Mouse (Mus musculus): ENCODE data around the gene Atl3.

Atl3 gene

DNA sequence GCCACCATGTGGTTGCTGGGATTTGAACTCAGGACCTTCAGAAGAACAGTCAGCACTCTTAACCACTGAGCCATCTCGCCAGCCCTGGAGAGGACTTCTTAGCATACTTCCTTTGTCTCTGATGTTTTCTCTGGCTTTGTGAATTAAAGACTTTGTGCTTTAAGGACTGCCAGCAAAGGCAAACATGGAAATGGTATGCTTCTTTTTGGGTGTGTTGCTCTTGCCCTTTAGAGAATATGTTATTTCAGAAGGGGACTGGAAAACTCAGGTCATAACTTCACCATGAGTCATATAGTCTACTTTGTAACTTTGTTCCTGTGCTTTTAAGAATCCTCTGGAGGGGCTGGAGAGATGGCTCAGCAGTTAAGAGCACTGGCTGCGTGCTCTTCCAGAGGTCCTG, 5.0 kb downstream of the Atl3 start:
- DNase-seq (ENCODE audit: low read depth, low spot score), result no peak

DNA sequence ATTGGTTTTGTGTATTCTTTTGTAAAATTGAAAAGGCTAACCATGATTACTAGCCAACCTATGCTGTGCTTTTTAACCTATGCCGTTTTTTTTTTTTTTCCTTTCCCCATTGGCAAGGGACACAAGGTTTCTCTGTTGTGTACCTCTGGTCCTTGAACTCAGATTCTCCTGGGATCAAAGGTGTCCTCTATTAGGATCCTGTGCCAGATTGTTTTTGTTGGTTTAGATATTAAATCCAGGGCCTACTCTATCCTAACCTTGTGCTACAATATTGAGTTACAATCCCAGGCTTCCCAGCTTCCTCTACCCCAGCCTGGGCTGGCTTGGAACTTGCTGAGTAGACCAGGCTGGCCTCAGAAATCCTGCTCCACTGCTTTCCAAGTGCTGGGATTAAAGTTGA, 6.9 kb downstream of the Atl3 start:
- DNase-seq (ENCODE audit: low read depth, low spot score), result no peak

DNA sequence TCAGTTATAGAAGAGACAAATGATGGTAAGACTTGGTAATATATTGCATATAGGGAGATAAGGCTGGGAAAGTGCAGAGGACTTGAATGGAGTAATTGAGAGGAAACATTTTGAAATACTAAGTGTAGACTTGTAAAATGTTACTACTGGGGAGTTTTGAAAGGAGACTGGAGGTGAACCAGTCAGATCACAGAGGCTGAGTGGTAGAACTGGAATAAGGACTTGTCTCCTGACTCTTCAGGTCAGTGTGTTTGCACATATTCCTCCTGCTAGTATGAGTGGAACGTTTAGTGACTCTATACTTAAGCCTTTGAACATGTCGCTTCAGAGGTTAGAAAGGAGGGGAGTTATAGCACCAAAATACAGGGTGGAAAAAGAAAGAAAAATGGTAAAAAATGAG, 8.6 kb downstream of the Atl3 start:
- no peak for DNase-seq (ENCODE audit: low read depth, low spot score)

DNA sequence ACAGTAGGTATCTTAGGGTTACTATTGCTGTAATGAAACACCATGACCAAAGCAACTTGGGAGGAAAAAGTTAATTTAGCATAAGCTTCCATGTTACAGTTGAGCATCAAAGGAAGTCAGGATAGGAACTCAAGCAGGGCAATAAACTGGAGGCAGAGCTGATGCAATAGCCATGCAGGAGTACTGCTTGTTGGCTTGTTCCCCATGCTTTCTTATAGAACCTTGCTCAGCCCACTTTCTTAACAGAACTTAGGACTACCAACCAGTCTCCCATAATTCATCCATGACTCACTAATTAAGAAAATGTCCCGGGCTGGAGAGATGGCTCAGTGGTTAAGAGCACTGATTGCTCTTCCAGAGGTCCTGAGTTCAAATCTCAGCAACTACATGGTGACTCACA, 12.5 kb downstream of the Atl3 start:
- DNase-seq (ENCODE audit: low read depth, low spot score), result no peak

DNA sequence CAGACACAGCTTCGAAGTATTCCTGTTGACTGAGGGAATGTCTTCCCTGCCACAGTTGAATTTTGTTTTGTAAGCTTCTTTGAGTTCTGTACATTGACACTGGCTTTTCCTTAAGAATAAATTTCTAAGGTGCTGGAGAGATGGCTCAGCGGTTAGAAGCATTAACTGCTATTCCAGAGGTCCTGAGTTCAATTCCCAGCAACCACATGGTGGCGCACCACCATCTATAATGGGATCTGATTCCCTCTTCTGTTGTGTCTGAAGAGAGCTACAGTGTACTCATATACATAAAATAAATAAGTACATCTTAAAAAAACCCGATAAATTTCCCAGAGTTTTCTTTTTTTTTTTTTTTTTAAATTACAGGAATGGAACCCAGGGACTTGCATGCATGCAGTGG, 14.2 kb downstream of the Atl3 start:
- DNase-seq (ENCODE audit: low read depth, low spot score), result no peak

DNA sequence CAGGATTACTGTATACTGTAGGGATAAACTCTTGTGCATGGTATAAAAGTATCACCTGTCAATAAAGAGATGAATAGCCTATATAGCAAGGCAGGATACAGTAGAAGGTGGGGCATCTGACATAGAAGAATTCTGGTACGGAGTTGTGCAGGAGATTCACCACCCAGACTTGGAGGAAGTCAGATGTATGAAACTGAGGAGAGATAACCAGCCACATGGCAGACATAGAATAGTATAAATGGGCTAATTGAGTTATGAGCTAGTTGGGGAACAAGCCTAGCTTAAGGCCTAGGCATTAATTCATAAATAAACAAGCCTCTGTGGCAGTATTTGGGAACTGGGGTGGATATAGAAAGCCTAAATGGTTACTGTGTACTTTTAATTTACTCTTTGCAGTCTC, 22.6 kb downstream of the Atl3 start:
- DNase-seq (ENCODE audit: low read depth, low spot score), result no peak

DNA sequence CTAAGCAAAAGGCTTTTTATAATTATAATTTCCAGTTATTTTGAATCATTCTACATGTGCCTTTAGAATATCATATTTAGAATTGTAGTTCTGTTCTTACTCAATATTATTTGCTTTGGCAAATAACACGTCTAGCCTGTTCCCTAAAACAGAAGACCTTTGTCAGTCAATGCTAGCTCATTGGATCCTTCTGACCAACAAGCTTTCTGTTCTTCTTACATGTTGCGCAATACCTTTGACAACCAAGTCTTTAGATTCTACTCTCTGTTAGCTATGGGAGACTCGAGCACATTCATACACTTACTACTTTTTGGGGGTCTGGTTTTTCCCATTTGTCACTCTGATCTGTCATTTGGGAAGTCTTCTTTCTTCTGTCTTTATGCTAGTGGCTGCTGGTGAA, 27.8 kb downstream of the Atl3 start:
- no peak for DNase-seq (ENCODE audit: low read depth, low spot score)

DNA sequence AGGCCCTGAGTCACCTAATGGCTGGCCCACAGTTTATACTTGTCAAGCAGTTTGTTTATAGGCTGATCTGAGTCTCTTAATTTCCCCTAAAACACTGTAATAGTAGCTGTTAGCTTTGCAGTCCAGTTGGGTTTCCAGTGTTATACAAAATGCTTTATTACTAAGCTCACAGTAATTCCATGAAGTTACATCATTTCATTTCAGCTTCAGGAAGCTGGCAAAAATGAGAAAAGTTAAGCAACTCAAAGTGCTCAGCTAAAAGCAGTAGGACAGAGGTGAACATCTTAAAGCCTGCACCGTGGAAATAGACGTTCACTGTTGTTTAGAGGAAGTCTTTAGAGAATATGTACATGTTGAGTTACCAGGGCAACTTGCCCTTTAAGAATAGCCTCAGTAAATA, 29.0 kb downstream of the Atl3 start:
- DNase-seq (ENCODE audit: low read depth, low spot score), result no peak

DNA sequence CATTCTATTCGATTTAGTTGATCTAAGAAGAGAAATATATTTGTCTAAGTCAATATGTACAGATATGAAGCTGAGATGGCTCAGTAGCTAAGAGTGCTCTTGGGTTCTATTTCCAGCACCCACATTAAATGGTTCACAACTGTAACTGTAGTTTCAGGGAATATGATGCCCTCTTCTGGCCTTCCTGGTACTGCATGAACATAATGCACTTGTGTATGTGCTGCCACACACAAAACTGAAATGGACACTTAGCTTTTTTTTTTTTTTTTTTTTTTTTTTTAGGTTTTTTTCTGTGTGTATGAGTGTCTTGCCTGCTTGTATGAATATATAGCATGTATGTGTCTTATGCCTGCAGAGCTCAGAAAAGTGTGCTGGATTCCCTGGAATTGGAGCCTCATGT, 29.5 kb downstream of the Atl3 start:
- no peak for DNase-seq (ENCODE audit: low read depth, low spot score)

DNA sequence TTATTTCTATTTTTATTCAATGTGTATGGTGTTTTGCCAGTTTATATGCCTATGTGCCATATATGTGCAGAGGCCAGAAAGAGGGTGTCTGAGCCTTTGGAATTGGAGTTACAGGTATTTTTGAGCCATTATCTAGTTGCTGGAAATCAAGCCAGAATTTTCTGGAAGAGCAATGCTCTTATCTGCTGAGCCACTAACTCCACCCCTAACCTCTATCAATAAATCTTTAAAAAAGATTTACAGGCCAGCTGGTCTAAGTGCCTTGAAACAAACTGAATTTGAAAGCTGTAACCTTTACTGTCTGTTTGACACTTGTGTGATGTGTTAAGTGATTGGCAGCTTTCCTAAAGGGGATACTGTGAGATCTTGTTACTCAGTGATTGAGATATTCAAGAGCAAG, 29.9 kb downstream of the Atl3 start:
- DNase-seq (ENCODE audit: low read depth, low spot score), result no peak

DNA sequence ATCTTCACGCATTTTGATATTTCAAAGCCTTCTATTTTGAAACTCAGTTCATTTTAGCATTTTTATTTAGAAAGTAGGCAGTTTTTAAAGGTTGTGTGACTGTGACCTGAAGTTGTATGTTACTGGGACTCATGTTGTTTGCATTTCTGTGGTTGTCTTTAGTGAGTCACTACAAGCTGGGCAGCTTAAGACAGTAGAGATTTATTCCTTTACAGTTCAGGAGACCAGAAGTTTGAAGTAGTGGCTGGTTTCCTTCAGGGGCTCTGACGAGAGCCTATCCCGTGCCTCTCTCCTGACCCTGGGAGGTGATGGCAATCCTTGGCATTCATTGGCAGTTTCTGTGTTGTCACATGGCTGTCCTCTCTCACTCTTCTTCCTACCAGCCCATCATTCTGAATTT, 31.0 kb downstream of the Atl3 start:
- no peak for DNase-seq (ENCODE audit: low read depth, low spot score)

DNA sequence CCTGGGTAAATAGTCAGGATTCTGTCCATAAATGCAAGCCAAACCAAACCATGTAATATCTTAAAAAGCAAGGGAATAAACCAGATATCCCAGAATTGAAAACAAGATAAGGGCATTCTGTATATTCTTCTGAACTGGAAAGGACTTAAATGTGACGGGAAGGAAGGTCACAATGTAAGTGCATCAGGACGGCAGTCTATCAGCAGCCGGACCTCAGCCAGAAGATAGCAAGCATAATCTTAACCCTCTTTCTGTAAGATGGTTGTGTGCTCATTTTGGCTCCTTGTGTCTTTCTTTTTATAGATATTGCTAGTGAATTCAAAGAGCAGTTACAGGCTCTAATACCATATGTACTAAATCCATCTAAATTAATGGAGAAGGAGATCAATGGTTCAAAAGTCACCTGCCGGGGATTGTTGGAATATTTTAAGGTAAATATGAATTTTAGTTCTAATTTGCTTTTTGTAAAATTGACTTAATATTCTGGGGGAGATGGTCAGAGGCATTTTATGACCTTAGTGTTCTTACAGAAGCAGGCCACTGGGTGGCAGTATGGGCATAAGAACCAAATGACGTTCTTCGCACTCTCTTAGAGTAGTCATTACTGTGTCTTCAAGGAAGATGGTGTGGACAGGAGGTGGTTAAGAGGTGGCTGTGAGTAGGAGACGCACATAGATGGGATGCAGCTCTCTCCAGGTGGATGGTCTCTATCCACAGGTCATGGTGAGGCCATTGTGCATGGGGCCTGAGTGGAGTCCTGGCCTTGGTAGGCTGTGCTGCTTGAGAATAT, 35.0 kb downstream of the Atl3 start:
- peak; percentile 78 for DNase-seq (ENCODE audit: low read depth, low spot score)

DNA sequence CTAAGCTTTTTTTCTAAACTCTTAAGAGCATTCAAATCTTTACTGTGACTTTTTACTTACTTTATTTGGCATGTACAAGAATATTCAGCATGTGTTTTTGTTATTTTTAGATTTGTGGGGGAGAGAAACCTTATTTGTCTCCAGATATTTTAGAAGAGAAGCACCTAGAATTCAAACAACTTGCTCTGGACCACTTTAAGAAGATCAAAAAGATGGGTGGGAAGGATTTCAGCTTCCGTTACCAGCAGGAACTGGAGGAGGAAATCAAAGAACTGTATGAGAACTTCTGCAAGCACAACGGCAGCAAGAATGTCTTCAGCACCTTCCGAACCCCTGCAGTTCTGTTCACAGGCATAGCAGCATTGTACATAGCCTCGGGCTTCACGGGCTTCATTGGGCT, 38.1 kb downstream of the Atl3 start:
- peak; percentile 59 for DNase-seq (ENCODE audit: low read depth, low spot score)

DNA sequence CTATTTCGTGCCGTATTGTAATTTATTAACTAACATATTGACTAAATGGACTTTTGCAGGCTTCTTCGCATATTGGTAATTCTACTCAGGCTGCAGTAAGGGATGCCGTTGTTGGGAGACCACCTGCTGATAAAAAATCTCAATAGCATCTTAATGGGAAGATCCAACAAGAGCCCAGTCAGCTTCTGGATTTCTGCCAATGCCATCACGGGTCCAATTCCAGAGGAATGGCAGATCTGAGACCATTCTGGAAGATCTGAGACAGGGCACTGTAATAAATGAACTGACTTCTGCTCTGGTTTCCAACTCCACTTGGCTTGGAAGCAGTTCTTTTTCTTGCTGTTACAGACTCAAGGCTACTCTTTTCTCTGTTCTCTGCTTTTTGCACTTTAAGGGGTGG, 40.1 kb downstream of the Atl3 start:
- DNase-seq (ENCODE audit: low read depth, low spot score), result peak; percentile 32

DNA sequence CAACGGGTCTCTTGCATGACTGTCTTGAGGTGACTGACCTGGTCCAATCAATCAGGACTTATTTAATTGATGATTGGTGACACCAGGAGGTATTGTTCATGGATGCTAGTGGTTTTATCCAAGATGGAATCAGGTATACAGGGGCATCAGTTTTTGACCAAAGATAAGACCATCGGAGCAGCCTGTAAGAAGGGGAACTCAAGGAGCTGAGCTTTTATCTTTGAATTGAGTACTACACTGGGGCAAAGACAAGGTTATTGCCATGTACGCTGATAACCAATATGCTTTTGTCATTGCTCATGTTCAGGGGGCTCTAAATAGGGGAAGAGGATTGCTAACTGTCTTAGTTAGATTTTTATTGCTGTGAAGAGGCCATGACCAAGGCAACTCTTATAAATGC, 55.1 kb downstream of the Atl3 start:
- DNase-seq (ENCODE audit: low read depth, low spot score), result no peak

DNA sequence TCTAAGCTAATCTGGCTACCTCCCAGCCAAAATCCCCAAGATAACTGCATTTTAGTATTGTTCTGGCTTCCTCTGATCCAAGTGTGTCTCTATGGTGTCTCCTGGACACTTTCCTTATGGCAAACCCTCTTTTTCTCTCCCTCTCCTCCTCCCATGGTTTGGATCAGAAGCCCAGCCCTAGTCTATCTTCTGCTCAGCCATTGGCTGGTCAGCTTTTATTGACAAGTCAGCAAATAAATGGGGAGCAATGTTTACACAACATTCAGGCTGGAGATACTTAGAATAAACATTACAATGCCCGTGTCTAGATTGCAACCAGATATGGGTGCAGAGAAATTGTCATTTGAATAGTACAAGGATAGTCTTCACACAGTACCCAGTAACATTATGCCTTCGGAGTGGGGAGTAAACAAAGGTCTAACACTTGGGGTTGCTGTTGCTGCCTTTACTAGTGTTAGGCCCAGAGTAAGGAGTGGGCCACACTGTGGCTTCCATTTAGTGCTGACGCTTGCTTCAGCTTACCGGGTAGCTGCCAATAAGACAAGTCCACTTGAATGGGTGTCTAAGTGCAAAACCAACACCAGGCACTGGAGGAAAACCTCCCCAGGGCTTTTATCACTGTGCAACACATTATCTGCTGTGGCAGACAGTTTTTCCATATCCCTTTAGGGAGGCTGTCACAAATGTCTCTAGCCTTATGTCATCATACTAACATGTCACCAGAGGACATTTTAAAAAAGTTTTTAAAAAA, 57.9 kb downstream of the Atl3 start:
- DNase-seq (ENCODE audit: low read depth, low spot score), result no peak

DNA sequence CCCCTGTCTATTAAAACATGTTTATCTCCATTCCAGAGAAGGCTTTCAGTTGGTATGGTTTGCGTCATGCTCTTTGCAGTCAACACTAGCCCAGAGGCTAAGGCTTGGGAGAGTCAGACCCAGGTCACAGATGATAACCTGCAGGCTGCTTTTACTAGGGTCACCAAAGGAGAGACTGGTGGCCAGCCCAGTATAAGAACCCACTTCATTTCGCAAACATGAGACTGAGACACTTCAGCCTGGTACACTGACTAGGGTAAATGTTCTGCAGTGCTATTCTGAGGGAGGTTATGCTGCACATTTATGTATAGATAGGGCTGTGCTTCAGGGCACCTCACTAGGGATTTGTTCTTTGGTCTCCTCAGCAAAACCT, 58.4 kb downstream of the Atl3 start:
- no peak for DNase-seq (ENCODE audit: low read depth, low spot score)

DNA sequence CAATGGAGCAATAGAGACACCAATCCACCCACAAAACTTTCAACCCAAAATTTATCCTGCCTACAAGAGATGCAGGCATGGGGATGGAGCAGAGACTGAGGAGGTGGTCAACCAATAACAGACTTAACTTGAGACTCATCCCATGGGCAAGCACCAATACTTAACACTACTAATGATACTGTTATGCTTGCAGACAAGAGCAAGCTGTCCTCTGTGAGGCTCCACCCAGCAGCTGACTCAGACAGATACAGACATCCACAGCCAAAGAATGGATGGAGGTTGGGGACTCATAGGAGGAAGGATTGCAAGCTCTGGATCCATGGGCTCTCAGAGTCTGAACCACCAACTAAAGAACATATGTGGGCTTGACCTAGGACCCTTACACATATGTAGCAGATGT, 59.6 kb downstream of the Atl3 start:
- no peak for DNase-seq (ENCODE audit: low read depth, low spot score)

DNA sequence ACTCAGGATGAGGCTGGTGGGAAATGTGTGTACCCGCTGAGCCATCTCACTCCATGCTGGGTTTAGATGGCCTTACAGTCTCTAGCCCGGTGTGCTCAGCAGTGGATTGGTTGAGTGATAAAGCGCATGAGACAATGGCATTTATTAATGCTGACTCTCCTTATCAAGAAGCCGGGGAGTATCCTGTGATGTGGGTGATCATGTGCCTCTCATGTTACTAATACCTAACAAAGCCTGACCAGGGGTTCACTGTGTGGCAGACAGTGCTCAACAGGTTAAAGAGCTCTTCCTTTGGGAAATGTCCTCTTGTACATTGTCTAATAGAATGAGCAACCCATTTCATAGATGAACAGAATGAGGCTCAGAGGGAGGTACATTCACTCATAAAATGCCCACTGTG, 61.0 kb downstream of the Atl3 start:
- no peak for DNase-seq (ENCODE audit: low read depth, low spot score)

DNA sequence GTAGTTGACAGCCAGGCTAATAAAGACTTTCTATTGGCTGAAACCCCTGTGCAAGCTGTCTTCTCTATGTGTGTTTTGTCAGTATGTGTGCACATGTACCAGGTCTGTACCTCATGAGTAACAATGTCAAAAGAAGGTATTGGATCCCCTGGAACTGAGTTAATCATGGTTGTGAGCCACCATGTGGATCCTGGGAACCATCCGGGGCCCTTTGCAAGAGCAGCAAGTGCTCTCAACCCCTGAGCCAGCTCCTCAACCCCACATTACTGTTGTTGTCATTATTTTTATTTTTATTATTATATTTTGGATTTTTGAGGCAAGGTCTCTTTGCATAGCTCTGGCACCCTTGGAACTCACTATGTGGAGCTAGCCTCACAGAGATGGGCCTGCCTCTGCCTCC, 62.8 kb downstream of the Atl3 start:
- no peak for DNase-seq (ENCODE audit: low read depth, low spot score)

DNA sequence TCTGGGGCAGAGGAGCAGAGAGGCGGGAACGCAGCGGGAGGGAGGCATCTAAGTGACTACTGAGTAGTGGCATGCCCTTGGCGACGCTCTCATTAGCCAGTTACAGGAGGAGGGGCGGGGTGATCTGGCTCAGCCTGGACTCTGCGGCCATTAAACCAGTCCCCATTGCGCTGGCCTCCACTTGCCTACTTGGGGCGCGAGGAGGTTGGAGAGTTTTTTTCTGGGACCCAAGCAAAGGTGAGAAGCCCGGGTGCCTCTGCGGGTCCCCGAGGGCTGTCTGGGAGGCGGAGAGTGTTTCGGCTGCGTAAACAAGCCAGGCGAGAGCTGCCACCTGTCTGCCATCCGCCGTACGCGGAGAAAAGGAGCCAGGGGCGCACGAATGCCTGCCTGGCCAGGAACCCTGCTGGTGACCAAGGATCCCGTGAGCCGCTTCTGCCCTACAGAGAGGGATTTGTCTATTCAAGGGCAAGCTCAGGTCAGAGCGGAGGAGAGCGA, 63.5 kb downstream of the Atl3 start, which contains the start of gene Pla2g16:
Pla2g16 (plus strand) TSS at position 132 of the 495 bp plus-strand sequence.
- DNase-seq (ENCODE audit: low read depth, low spot score), result peak; percentile 80

DNA sequence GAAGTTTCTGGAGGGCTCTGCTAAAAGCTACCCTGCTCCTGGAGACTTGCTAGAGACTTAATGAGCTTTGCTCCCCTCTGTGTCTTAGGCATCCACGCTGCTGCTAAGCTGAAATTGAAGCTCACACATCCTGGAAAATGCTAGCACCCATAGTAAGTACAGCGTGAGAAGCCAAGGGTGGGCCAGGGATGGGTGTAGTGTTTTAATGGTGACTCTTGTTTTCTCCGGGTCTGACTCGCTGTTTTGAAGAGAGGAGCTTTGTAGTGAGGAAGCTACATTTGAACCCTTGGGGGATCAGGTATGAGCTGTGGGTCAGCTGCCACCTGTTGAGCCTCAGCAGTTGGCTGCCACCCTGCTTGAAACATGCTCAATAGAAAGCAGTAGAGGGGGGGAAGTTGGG, 64.0 kb downstream of the Atl3 start:
- no peak for DNase-seq (ENCODE audit: low read depth, low spot score)

DNA sequence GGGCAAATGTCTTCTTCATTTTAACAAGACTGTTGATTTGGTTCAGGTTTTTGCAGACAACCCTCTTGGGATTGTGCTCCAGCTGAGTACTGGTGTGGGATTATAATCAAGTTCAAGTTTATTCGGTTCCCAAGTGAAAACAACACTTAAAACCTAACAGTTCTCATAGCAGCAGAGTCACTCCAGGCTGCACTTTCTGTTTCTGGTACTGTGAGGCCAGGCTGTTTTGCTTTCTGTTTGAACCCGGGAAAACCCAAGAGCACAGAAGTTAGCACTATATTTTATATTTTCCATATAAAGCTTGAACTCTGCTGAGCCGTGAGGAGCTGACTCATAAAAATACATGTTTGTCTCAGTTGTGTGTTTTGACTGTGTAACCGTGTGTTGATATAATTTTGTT, 64.8 kb downstream of the Atl3 start:
- no peak for DNase-seq (ENCODE audit: low read depth, low spot score)
